In genomic region chr9:32717268-32717920, GRCm38 (mm10) we compare ENCODE assay signal across 10 mouse cellular contexts.
DNase-seq lines count a peak whose midpoint lies in the region; ATAC-seq and TF ChIP-seq lines count a peak whose summit lies in the region.
"Had no signal": no experiment of that assay in that cellular context is flagged by ENCODE, and none has a peak within 500 bp of the region (broad histone marks: within the 10 kb centered on the region; RNA-seq: fewer than 3 reads in every experiment).

No protein-coding gene starts in this region.

- peak overlapping the region; percentile 63 for H3K27ac ChIP-seq in heart, postnatal 0 days (ENCODE audit: low read depth)
- H3K27ac ChIP-seq in heart, embryonic 10.5 days: no peak overlapping the region; the same call in 1 of the 2 replicates
- H3K27ac ChIP-seq in midbrain, embryonic 10.5 days (replicated peaks): peak overlapping the region; percentile 7; the same call in 1 of the 2 replicates
- H3K27ac ChIP-seq in midbrain, embryonic 13.5 days: no peak overlapping the region
- peak overlapping the region; percentile 58; the same call in 1 of the 2 replicates for H3K27ac ChIP-seq in limb, embryonic 13.5 days

- no peak overlapping the region for H3K9ac ChIP-seq in heart, postnatal 0 days (replicated peaks; ENCODE audit: low read depth, low read length)
- no peak overlapping the region for H3K9ac ChIP-seq in midbrain, embryonic 13.5 days (replicated peaks)
- no peak overlapping the region for H3K9ac ChIP-seq in limb, embryonic 13.5 days

- no peak overlapping the region for H3K4me2 ChIP-seq in heart, postnatal 0 days (ENCODE audit: low read depth, low read length)
- H3K4me2 ChIP-seq in midbrain, embryonic 13.5 days (replicated peaks): no peak overlapping the region
- no peak overlapping the region for H3K4me2 ChIP-seq in limb, embryonic 13.5 days (replicated peaks)

- 62% methylated on average over 12 of the region's 12 CpGs for WGBS in heart, postnatal 0 days
- WGBS in heart, embryonic 10.5 days: 78% methylated on average over 12 of the region's 12 CpGs
- WGBS in midbrain, embryonic 10.5 days: 72% methylated on average over 12 of the region's 12 CpGs
- WGBS in midbrain, embryonic 13.5 days: 58% methylated on average over 12 of the region's 12 CpGs
- WGBS in limb, embryonic 13.5 days: 78% methylated on average over 12 of the region's 12 CpGs

- no peaks in the 10 kb centered on the region for H3K27me3 ChIP-seq in heart, postnatal 0 days (ENCODE audit: control insufficient read depth, insufficient read depth, low read length)
- H3K27me3 ChIP-seq in heart, embryonic 10.5 days (ENCODE audit: insufficient read depth, poor library complexity, severe bottlenecking): no peaks in the 10 kb centered on the region
- peaks cover 47% of the 10 kb centered on the region for H3K27me3 ChIP-seq in midbrain, embryonic 10.5 days (ENCODE audit: low read depth, poor library complexity, severe bottlenecking)
- H3K27me3 ChIP-seq in midbrain, embryonic 13.5 days: peaks cover 18% of the 10 kb centered on the region
- no peaks in the 10 kb centered on the region for H3K27me3 ChIP-seq in limb, embryonic 13.5 days

- no peak for TF ChIP-seq CTCF in heart, postnatal 0 days (IDR thresholded peaks at IDR 0.05; ENCODE audit: low read depth)

- peaks cover 62% of the 10 kb centered on the region for H3K4me1 ChIP-seq in heart, postnatal 0 days (ENCODE audit: control insufficient read depth, insufficient read depth)
- peaks cover 76% of the 10 kb centered on the region for H3K4me1 ChIP-seq in heart, embryonic 10.5 days
- peaks cover 38% of the 10 kb centered on the region for H3K4me1 ChIP-seq in midbrain, embryonic 10.5 days
- peaks cover 15% of the 10 kb centered on the region for H3K4me1 ChIP-seq in midbrain, embryonic 13.5 days (replicated peaks)
- H3K4me1 ChIP-seq in limb, embryonic 13.5 days: peaks cover 100% of the 10 kb centered on the region

- no peak overlapping the region for H3K4me3 ChIP-seq in heart, postnatal 0 days (ENCODE audit: low read depth, low read length)
- no peak overlapping the region for H3K4me3 ChIP-seq in heart, embryonic 10.5 days
- no peak overlapping the region for H3K4me3 ChIP-seq in midbrain, embryonic 10.5 days
- H3K4me3 ChIP-seq in midbrain, embryonic 13.5 days (replicated peaks): no peak overlapping the region
- H3K4me3 ChIP-seq in limb, embryonic 13.5 days: no peak overlapping the region

- ATAC-seq in heart, postnatal 0 days (ENCODE audit: insufficient read depth, low read depth): no peak
- ATAC-seq in midbrain, embryonic 13.5 days: no peak
- no peak for ATAC-seq in limb, embryonic 13.5 days (ENCODE audit: low FRiP score, low read depth)

- no peaks in the 10 kb centered on the region for H3K9me3 ChIP-seq in heart, postnatal 0 days (replicated peaks; ENCODE audit: control insufficient read depth, low read length)
- no peaks in the 10 kb centered on the region for H3K9me3 ChIP-seq in heart, embryonic 10.5 days
- no peaks in the 10 kb centered on the region for H3K9me3 ChIP-seq in midbrain, embryonic 10.5 days (replicated peaks)
- no peaks in the 10 kb centered on the region for H3K9me3 ChIP-seq in midbrain, embryonic 13.5 days
- H3K9me3 ChIP-seq in limb, embryonic 13.5 days: no peaks in the 10 kb centered on the region

- TF ChIP-seq EP300 in heart, postnatal 0 days (IDR thresholded peaks at IDR 0.05; ENCODE audit: low read depth): no peak

- H3K36me3 ChIP-seq in heart, postnatal 0 days (replicated peaks; ENCODE audit: control insufficient read depth, insufficient read depth, low read length): 0 out of 2 replicates have a peak, but pooled peaks cover 2% of the 10 kb centered on the region
- H3K36me3 ChIP-seq in heart, embryonic 10.5 days: no peaks in the 10 kb centered on the region
- H3K36me3 ChIP-seq in midbrain, embryonic 10.5 days: no peaks in the 10 kb centered on the region
- no peaks in the 10 kb centered on the region for H3K36me3 ChIP-seq in midbrain, embryonic 13.5 days
- H3K36me3 ChIP-seq in limb, embryonic 13.5 days: no peaks in the 10 kb centered on the region
- H3K36me3 ChIP-seq: G1E had no signal

- DNase-seq in heart, postnatal 0 days (ENCODE audit: low spot score): no peak
- DNase-seq in heart, embryonic 10.5 days (ENCODE audit: low spot score): no peak
- DNase-seq in midbrain, embryonic 10.5 days (ENCODE audit: low spot score): no peak
- DNase-seq in thymus, postnatal 14 days: peak; percentile 63
- DNase-seq in natural killer cell, adult 2 months (ENCODE audit: low spot score in 2 of 2): no peak
- DNase-seq in kidney, postnatal 4 days: no peak
- DNase-seq: embryo, embryonic 11 days had no signal

Comparison
In these comparisons a context has a peak if more than half of its experiments do, and no peak if none do; other contexts are left out.
1. H3K27ac ChIP-seq: peak in heart, postnatal 0 days (single experiment), midbrain, embryonic 10.5 days (single experiment) and limb, embryonic 13.5 days (single experiment); none in heart, embryonic 10.5 days (single experiment) and midbrain, embryonic 13.5 days (single experiment).